Mouse (Mus musculus) stomach, postnatal 0 days (tissue): Measurements from ENCODE around the gene Stn1. TPM values are rescaled to one million over a fixed set of nuclear protein-coding genes. Genes with fewer than 3 reads are reported as not detected.
A peak's percentile ranks its signal among the peaks of the same experiment; 100 is the strongest.

Experiments
- ATAC-seq: fragments of 200-750 bp; cut with Nextera tagmentation; 2 replicates; pipeline ENCODE4 v1.8.0; 2017; ENCODE audit not compliant: low FRiP score, low TSS enrichment
- DNase-seq: peaks from one replicate; pipeline ENCODE4 v3.0.0-alpha.2; 2016; ENCODE audit warnings: low spot score
- H3K27ac ChIP-seq: fragments of 300-500 bp; sonication (generic); replicated peaks from 2 replicates; pipeline ENCODE4 v1.5.1; 2014; ENCODE audit warnings: mild to moderate bottlenecking, control low read depth
- H3K27me3 ChIP-seq: fragments of 300-500 bp; sonication (generic); 2 replicates; pipeline ENCODE4 v1.6.1; 2014; ENCODE audit warnings: low read length; ENCODE audit not compliant: control insufficient read depth, insufficient read depth
- H3K36me3 ChIP-seq: fragments of 300-500 bp; sonication (generic); 2 replicates; pipeline ENCODE4 v1.6.1; 2014; ENCODE audit warnings: low read length, mixed read lengths; ENCODE audit not compliant: control insufficient read depth, insufficient read depth
- H3K4me1 ChIP-seq: fragments of 300-500 bp; sonication (generic); replicated peaks from 2 replicates; pipeline ENCODE4 v1.6.1; 2014; ENCODE audit warnings: antibody characterized with exemption; ENCODE audit not compliant: control insufficient read depth, insufficient read depth
- H3K4me2 ChIP-seq: fragments of 300-500 bp; sonication (generic); replicated peaks from 2 replicates; pipeline ENCODE4 v1.6.1; 2014; ENCODE audit warnings: low read depth, mild to moderate bottlenecking, control low read depth, moderate library complexity
- H3K4me3 ChIP-seq: fragments of 300-500 bp; sonication (generic); 2 replicates; pipeline ENCODE4 v1.5.1; 2014; ENCODE audit warnings: low read depth, low read length, control low read depth
- H3K9ac ChIP-seq: fragments of 300-500 bp; sonication (generic); 2 replicates; pipeline ENCODE4 v1.6.1; 2014; ENCODE audit warnings: mild to moderate bottlenecking, low read length, control low read depth, mixed read lengths
- H3K9me3 ChIP-seq: fragments of 300-500 bp; sonication (generic); 2 replicates; pipeline ENCODE4 v1.6.1; 2016; ENCODE audit warnings: low read length; ENCODE audit not compliant: control insufficient read depth
- CTCF ChIP-seq: IDR thresholded peaks from 2 replicates; pipeline ENCODE4 v1.5.1; 2016; ENCODE audit warnings: antibody characterized with exemption, low read depth, mild to moderate bottlenecking, moderate library complexity
- EP300 ChIP-seq: optimal IDR thresholded peaks from 2 replicates; pipeline ENCODE3; 2016; ENCODE audit warnings: antibody characterized with exemption
- whole genome bisulfite sequencing: fragments of 180-500 bp; shearing (Covaris S2); extraction: QIAGEN DNeasy Blood & Tissue Kit; methylation state at CpG from one replicate; pipeline ENCODE4 v1.1.7; 2014; 5-methylcytosine and 5-hydroxymethylcytosine counted together
- polyA plus RNA-seq: library from polyadenylated mRNA; unstranded; fragments of >200 nt; fragmentation: Nextera tagmentation; extraction: Ambion mirVana; gene quantifications from 2 replicates; pipeline ENCODE4 v1.2.1, GENCODE M21; 2015

Stn1 gene
- polyA plus RNA-seq, 1 experiment from 2014 or later = 25.9 TPM

GRCm38 (mm10) chr19:47489233-47489632 is 48.1 kb downstream of the Stn1 start:
- H3K36me3 ChIP-seq = no peaks in the 10 kb centered on the region
- no peak for DNase-seq
- TF ChIP-seq CTCF (peak; percentile 42), EP300 (no peak)
- H3K4me1 ChIP-seq = 0 out of 2 replicates have a peak, but pooled peaks cover 2% of the 10 kb centered on the region
- 92% methylated on average over 3 of the region's 3 CpGs for WGBS
- H3K4me3 ChIP-seq = no peak overlapping the region
- H3K27me3 ChIP-seq = no peaks in the 10 kb centered on the region
- H3K9ac ChIP-seq = no peak overlapping the region
- no peaks in the 10 kb centered on the region for H3K9me3 ChIP-seq
- ATAC-seq = no peak
- H3K27ac ChIP-seq = no peak overlapping the region
- no peak overlapping the region for H3K4me2 ChIP-seq

- 25% methylated on average over 4 of the region's 4 CpGs for WGBS
- no peak for ATAC-seq
- H3K36me3 ChIP-seq = no peaks in the 10 kb centered on the region
- H3K4me2 ChIP-seq = no peak overlapping the region
- peak overlapping the region; percentile 53; the same call in 1 of the 2 replicates for H3K27ac ChIP-seq
- peak; percentile 72 for DNase-seq
- no peak overlapping the region for H3K4me3 ChIP-seq
- H3K4me1 ChIP-seq = 0 out of 2 replicates have a peak, but pooled peaks cover 2% of the 10 kb centered on the region
- no peaks in the 10 kb centered on the region for H3K9me3 ChIP-seq
- peak; percentile 74 for TF ChIP-seq CTCF
- TF ChIP-seq EP300 = no peak
- no peaks in the 10 kb centered on the region for H3K27me3 ChIP-seq
- no peak overlapping the region for H3K9ac ChIP-seq
These were observed 49.1 kb downstream of the Stn1 start for GRCm38 (mm10) chr19:47488250-47488649.

DNA sequence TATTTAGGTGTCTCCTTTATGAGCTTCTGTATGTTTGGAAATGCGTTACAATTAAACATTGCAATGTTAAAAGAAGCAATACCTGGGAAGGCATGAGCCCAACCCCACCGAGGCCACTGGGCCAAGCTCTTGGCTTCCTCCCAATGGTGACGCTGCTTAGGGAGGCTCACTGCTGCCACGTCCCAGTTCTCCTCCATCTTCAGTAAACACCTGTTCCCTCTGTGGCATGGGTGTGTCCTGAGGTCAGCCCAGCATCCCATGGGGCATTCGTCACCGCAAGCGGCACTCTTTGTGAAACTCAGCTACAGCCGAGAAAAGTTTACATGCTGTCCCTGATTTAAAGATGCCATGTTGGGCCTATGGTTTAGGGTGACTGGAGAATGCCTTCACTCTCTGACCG is 49.7 kb downstream of the Stn1 start:
- TF ChIP-seq CTCF (no peak), EP300 (no peak)
- H3K9ac ChIP-seq = no peak overlapping the region
- H3K4me2 ChIP-seq = no peak overlapping the region
- no peaks in the 10 kb centered on the region for H3K27me3 ChIP-seq
- DNase-seq = peak; percentile 67
- no peak overlapping the region for H3K4me3 ChIP-seq
- H3K4me1 ChIP-seq = 0 out of 2 replicates have a peak, but pooled peaks cover 2% of the 10 kb centered on the region
- ATAC-seq = peak; percentile 75
- no peak overlapping the region for H3K27ac ChIP-seq
- 56% methylated on average over 9 of the region's 9 CpGs for WGBS
- no peaks in the 10 kb centered on the region for H3K9me3 ChIP-seq
- no peaks in the 10 kb centered on the region for H3K36me3 ChIP-seq

- 21% methylated on average over 9 of the region's 9 CpGs for WGBS
- Histone ChIP-seq H3K27me3 (no peaks in the 10 kb centered on the region), H3K4me1 (0 out of 2 replicates have a peak, but pooled peaks cover 2% of the 10 kb centered on the region), H3K4me2 (peak overlapping the region; percentile 35; the same call in 1 of the 2 replicates), H3K27ac (0 out of 2 replicates have a peak overlapping the region, but pooled peaks have one; percentile 40), H3K9me3 (no peaks in the 10 kb centered on the region), H3K9ac (peak overlapping the region; percentile 31; the same call in 1 of the 2 replicates), H3K4me3 (no peak overlapping the region), H3K36me3 (no peaks in the 10 kb centered on the region)
- TF ChIP-seq EP300 (no peak), CTCF (no peak)
- ATAC-seq (peak; percentile 60), DNase-seq (no peak)
These were observed 51.2 kb downstream of the Stn1 start for GRCm38 (mm10) chr19:47485997-47486566.

- Histone ChIP-seq H3K36me3 (no peaks in the 10 kb centered on the region), H3K4me1 (0 out of 2 replicates have a peak, but pooled peaks cover 2% of the 10 kb centered on the region), H3K9me3 (no peaks in the 10 kb centered on the region), H3K4me2 (no peak overlapping the region), H3K9ac (no peak overlapping the region), H3K27ac (no peak overlapping the region), H3K4me3 (no peak overlapping the region), H3K27me3 (no peaks in the 10 kb centered on the region)
- ATAC-seq = no peak
- no peak for DNase-seq
- no peak for TF ChIP-seq EP300
- TF ChIP-seq CTCF = no peak
- WGBS = 71% methylated on average over 3 of the region's 3 CpGs
These were observed 53.2 kb downstream of the Stn1 start for GRCm38 (mm10) chr19:47484110-47484509.

- no peak for ATAC-seq
- Histone ChIP-seq H3K9ac (no peak overlapping the region), H3K9me3 (no peaks in the 10 kb centered on the region), H3K27ac (no peak overlapping the region), H3K4me2 (no peak overlapping the region), H3K4me3 (no peak overlapping the region), H3K36me3 (no peaks in the 10 kb centered on the region), H3K4me1 (0 out of 2 replicates have a peak, but pooled peaks cover 2% of the 10 kb centered on the region), H3K27me3 (no peaks in the 10 kb centered on the region)
- no peak for DNase-seq
- no peak for TF ChIP-seq EP300
- TF ChIP-seq CTCF = no peak
- WGBS = 42% methylated on average over 3 of the region's 3 CpGs
These were observed 54.0 kb downstream of the Stn1 start for GRCm38 (mm10) chr19:47483346-47483745.
